Mouse (Mus musculus) heart, postnatal 0 days (tissue): ENCODE data around the gene Spsb1.

Source experiments
- CTCF ChIP-seq: IDR thresholded peaks from 2 replicates; pipeline ENCODE4 v1.5.1; 2016; ENCODE audit warnings: antibody characterized with exemption, control low read depth, low read depth
- EP300 ChIP-seq: IDR thresholded peaks from 2 replicates; pipeline ENCODE4 v1.6.1; 2016; ENCODE audit warnings: antibody characterized with exemption, low read depth

DNA sequence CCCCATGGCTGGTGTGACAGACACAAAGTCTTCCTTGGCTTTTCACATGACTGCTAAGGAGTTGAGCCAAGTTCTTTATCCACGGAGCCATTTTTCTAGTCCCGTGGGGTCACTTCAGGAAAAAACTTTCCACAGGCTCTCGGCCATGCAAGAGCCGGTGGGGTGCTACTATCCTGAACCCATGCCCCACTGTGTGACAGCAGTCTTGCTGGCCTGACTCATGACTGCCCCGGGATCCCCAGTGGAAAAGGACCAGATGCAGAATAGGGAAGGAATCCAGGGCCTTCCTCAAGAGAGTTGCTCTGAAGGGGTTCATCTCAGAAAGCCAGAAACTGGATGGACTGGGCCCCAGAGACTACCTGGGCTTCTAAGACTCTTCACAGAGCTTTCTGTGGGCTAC lies 66.7 kb downstream of the Spsb1 start:
- TF ChIP-seq CTCF (no peak), EP300 (no peak)
